Mouse (Mus musculus) heart, adult 2 months (tissue): ENCODE measurements around the gene Mapk13.

ENCODE experiments used
- CTCF ChIP-seq: fragments of 200-600 bp; IDR thresholded peaks from 2 replicates; pipeline ENCODE4 v1.8.1; 2022; ENCODE audit warnings: antibody characterized with exemption, mild to moderate bottlenecking, moderate library complexity
- EP300 ChIP-seq: fragments of 200-500 bp; IDR thresholded peaks from 2 replicates; pipeline ENCODE4 v1.6.1; 2011; ENCODE audit warnings: low read depth, low read length, control low read depth; ENCODE audit not compliant: insufficient read depth
- POLR2A ChIP-seq: fragments of 200-500 bp; IDR thresholded peaks from 2 replicates; pipeline ENCODE4 v1.6.1; 2011; ENCODE audit warnings: mild to moderate bottlenecking, low read depth, low read length, control low read depth; ENCODE audit not compliant: insufficient read depth

GRCm38 (mm10) chr17:28800671-28801412 is 31.7 kb downstream of the Mapk13 start, which contains the start of gene Brpf3:
- TF ChIP-seq CTCF (peak; percentile 79), EP300 (no peak), POLR2A (peak; percentile 20; the same call in 1 of the 2 replicates)
